Mouse (Mus musculus): ENCODE results near the gene Slc6a13. TPM values are rescaled to one million over a fixed set of nuclear protein-coding genes. Genes with fewer than 3 reads are reported as not detected.

Gene Slc6a13
- total RNA-seq, 2 experiments from 2014 or later: 0.59 to 1.8 TPM

- DNase-seq: no peak
Measured at GRCm38 (mm10) chr6:121378256-121378655, 78.2 kb downstream of the Slc6a13 start.

GRCm38 (mm10) chr6:121380576-121380975, 80.5 kb downstream of the Slc6a13 start:
- DNase-seq: no peak

GRCm38 (mm10) chr6:121382071-121382470, 82.0 kb downstream of the Slc6a13 start:
- no peak for DNase-seq

- DNase-seq: no peak
Measured at GRCm38 (mm10) chr6:121385397-121385796, 85.4 kb downstream of the Slc6a13 start.

Small RNAs within 50 kb of the gene (microRNA-seq; reads per million reads assigned to microRNA genes)
- gene Gm24855: not detected

Other genes with a start within 250 kb of the Slc6a13 start
- gene Mical3, start 169.2 kb upstream of the Slc6a13 start, total RNA-seq (2021): 10 to 100 TPM; 47.4 to 48.7 TPM
- 10 to 100 TPM in 1 of 2 experiments, 1 to 10 TPM in 1; 9.6 to 11.9 TPM for gene Pex26, start 116.6 kb upstream of the Slc6a13 start, total RNA-seq (2021)
- 1 to 10 TPM; 8.2 to 9.8 TPM for gene Tuba8, start 89.5 kb upstream of the Slc6a13 start, total RNA-seq (2021)
- 1 to 10 TPM; 3.5 to 4.2 TPM for gene Usp18, start 54.3 kb upstream of the Slc6a13 start, total RNA-seq (2021)
- gene Slc6a12, start 42.8 kb downstream of the Slc6a13 start, total RNA-seq (2021): under 1 TPM; 0.63 to 0.66 TPM
- 1 to 10 TPM; 2.9 to 4.4 TPM for gene Iqsec3, start 173.5 kb downstream of the Slc6a13 start, total RNA-seq (2021)